Mouse (Mus musculus) intestine, embryonic 14.5 days (tissue): ENCODE measurements around the gene Ndufc1. TPM values are rescaled to one million over a fixed set of nuclear protein-coding genes. Genes with fewer than 3 reads are reported as not detected.

Experiments used
- ATAC-seq: fragments of 200-750 bp; cut with Nextera tagmentation; replicated peaks from 2 replicates; pipeline ENCODE4 v1.8.0; 2017; ENCODE audit warnings: low read depth, moderate number of reproducible peaks, moderate TSS enrichment, moderate library complexity; ENCODE audit not compliant: low FRiP score, low TSS enrichment
- DNase-seq: peaks from one replicate; pipeline ENCODE4 v3.0.0-alpha.2; 2018; ENCODE audit warnings: low spot score
- H3K27ac ChIP-seq: fragments of 300-500 bp; sonication (generic); 2 replicates; pipeline ENCODE4 v1.5.1; 2014; ENCODE audit warnings: low read depth, mild to moderate bottlenecking, control low read depth
- H3K27me3 ChIP-seq: fragments of 300-500 bp; sonication (generic); replicated peaks from 2 replicates; pipeline ENCODE4 v1.6.1; 2014; ENCODE audit warnings: low read length, control low read depth; ENCODE audit not compliant: control insufficient read depth, insufficient read depth
- H3K36me3 ChIP-seq: fragments of 300-500 bp; sonication (generic); 2 replicates; pipeline ENCODE4 v1.6.1; 2014; ENCODE audit warnings: low read length, control low read depth; ENCODE audit not compliant: control insufficient read depth, insufficient read depth
- H3K4me1 ChIP-seq: fragments of 300-500 bp; sonication (generic); replicated peaks from 2 replicates; pipeline ENCODE4 v1.6.1; 2014; ENCODE audit warnings: low read length, control low read depth, mixed read lengths; ENCODE audit not compliant: control insufficient read depth, insufficient read depth
- H3K4me2 ChIP-seq: fragments of 300-500 bp; sonication (generic); 2 replicates; pipeline ENCODE4 v1.6.1; 2014; ENCODE audit warnings: low read length
- H3K4me3 ChIP-seq: fragments of 300-500 bp; sonication (generic); 2 replicates; pipeline ENCODE4 v1.5.1; 2014; ENCODE audit warnings: low read depth, low read length, control low read depth, mixed read lengths
- H3K9ac ChIP-seq: fragments of 300-500 bp; sonication (generic); 2 replicates; pipeline ENCODE4 v1.6.1; 2014; ENCODE audit warnings: mild to moderate bottlenecking, low read length
- H3K9me3 ChIP-seq: fragments of 300-500 bp; sonication (generic); 2 replicates; pipeline ENCODE4 v1.6.1; 2016; ENCODE audit warnings: low read length, control low read depth; ENCODE audit not compliant: control insufficient read depth
- WGBS: fragments of 180-500 bp; shearing (Covaris S2); extraction: QIAGEN DNeasy Blood & Tissue Kit; methylation state at CpG from one replicate; pipeline ENCODE4 v1.1.7; 2014; 5-methylcytosine and 5-hydroxymethylcytosine counted together
- polyA plus RNA-seq: library from polyadenylated mRNA; unstranded; fragments of >200 nt; fragmentation: Nextera tagmentation; extraction: Ambion mirVana; gene quantifications from 2 replicates; pipeline ENCODE4 v1.2.1, GENCODE M21; 2014

Gene Ndufc1
- polyA plus RNA-seq, 1 experiment from 2014 or later = 824 TPM

DNA sequence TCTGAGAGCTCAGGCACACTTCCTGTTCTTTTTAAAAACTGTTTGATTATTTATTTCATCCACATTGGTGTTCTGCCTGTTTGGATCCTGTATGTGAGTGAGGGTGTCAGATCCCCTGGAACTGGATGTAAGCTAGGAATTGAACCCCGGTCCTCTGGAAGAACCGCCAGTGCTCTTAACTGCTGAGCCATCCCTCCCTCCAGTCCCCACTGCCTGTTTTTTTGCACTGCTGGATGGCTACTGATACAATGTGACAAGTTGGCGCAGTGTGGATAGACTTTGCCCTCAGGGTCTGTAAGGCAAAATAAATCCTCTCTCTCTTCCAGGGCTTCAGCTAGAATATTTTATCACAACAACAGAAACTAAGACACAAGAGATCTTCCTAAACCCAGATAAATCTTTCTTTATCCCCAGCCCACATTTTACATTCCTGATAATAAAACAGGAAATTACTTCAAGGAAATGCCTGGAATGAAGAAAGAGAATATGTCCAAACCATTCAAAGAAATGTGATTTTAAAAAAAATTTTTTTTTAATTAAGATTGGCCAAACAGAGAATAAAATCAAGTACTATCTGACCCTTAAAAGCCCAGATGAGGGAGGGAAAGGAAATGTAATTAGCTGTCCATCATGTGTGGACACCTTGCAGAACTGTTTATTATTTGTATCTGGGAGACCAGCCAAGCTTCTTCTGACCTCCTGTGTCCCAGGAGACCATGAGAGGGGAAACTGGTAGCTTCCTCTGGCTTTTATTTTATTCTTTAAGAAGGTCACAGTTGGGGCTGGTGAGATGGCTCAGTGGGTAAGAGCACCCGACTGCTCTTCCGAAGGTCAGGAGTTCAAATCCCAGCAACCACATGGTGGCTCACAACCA is 28.8 kb downstream of the Ndufc1 start:
- DNase-seq (no peak), ATAC-seq (no peak)
- 0 out of 2 replicates have a peak, but pooled peaks cover under 1% of the 10 kb centered on the region for H3K9me3 ChIP-seq
- no peak overlapping the region for H3K9ac ChIP-seq
- 79% methylated on average over 5 of the region's 5 CpGs for WGBS
- no peak overlapping the region for H3K4me3 ChIP-seq
- H3K36me3 ChIP-seq = no peaks in the 10 kb centered on the region
- H3K4me1 ChIP-seq = peaks cover 10% of the 10 kb centered on the region; the same call in 1 of the 2 replicates
- no peaks in the 10 kb centered on the region for H3K27me3 ChIP-seq
- no peak overlapping the region for H3K4me2 ChIP-seq
- no peak overlapping the region for H3K27ac ChIP-seq

DNA sequence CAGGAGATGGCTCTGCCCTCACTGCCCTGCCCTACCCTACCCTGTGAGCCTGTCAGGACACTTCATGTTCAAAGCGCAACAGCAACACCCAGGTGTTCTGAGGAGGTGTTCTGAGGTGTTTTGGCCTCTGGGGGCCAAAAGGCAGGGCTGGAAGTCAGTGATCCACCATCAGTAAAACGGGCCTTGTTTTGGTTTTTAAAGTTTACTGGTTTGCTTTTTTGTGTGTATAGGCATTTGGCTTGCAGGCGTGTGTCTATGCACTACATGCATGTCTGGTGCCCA is 30.2 kb downstream of the Ndufc1 start:
- ATAC-seq (no peak), DNase-seq (no peak)
- peak overlapping the region; percentile 41 for H3K9ac ChIP-seq
- H3K4me3 ChIP-seq = peak overlapping the region; percentile 34; the same call in 1 of the 2 replicates
- 74% methylated on average over 3 of the region's 3 CpGs for WGBS
- peaks cover 10% of the 10 kb centered on the region; the same call in 1 of the 2 replicates for H3K4me1 ChIP-seq
- H3K27ac ChIP-seq = no peak overlapping the region
- H3K27me3 ChIP-seq = no peaks in the 10 kb centered on the region
- peak overlapping the region; percentile 55 for H3K4me2 ChIP-seq
- H3K36me3 ChIP-seq = no peaks in the 10 kb centered on the region
- 0 out of 2 replicates have a peak, but pooled peaks cover 3% of the 10 kb centered on the region for H3K9me3 ChIP-seq

DNA sequence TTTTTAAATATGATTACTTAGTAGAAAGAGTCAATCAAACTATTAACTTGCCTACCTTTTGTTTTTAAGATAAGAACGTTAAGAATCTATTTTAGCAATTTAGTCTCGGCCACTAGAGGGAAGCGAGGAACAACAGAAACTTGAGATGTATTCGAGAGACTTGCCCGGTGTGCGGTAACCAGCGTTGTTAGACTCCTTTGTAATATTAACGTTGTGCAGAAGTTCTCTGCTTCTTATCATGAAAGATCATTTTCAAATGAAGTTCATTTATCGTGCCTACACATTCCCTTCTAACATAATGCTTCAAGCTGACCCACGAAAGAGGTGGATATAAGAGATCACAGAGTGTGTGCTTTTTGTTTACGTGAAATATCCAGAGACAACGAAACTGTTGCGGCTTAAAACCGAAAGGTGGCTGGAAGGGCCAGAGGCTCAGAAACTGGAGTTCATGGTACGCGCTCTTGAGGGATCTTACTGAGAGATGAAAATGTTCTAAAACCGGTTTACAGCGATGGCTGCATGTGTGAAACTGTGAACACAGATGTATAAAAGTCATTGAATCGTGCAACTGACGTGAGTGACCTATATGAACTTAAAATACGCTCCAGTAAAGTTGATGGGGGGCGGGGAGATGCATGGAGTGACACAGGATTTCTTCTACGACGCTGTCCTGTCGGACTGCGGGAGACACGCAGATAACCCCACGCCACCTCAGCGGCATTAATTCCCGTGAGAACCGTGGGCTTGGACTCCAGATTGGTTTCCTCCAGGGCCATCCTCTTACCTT is 30.7 kb downstream of the Ndufc1 start:
- ATAC-seq (peak; percentile 71; the same call in 1 of the 2 replicates), DNase-seq (peak; percentile 60)
- Histone ChIP-seq H3K36me3 (no peaks in the 10 kb centered on the region), H3K9me3 (0 out of 2 replicates have a peak, but pooled peaks cover 3% of the 10 kb centered on the region), H3K4me3 (peak overlapping the region; percentile 34), H3K4me1 (peaks cover 10% of the 10 kb centered on the region; the same call in 1 of the 2 replicates), H3K27ac (peak overlapping the region; percentile 12; the same call in 1 of the 2 replicates), H3K4me2 (peak overlapping the region; percentile 55), H3K9ac (peak overlapping the region; percentile 41), H3K27me3 (no peaks in the 10 kb centered on the region)
- WGBS = 29% methylated on average over 31 of the region's 31 CpGs

DNA sequence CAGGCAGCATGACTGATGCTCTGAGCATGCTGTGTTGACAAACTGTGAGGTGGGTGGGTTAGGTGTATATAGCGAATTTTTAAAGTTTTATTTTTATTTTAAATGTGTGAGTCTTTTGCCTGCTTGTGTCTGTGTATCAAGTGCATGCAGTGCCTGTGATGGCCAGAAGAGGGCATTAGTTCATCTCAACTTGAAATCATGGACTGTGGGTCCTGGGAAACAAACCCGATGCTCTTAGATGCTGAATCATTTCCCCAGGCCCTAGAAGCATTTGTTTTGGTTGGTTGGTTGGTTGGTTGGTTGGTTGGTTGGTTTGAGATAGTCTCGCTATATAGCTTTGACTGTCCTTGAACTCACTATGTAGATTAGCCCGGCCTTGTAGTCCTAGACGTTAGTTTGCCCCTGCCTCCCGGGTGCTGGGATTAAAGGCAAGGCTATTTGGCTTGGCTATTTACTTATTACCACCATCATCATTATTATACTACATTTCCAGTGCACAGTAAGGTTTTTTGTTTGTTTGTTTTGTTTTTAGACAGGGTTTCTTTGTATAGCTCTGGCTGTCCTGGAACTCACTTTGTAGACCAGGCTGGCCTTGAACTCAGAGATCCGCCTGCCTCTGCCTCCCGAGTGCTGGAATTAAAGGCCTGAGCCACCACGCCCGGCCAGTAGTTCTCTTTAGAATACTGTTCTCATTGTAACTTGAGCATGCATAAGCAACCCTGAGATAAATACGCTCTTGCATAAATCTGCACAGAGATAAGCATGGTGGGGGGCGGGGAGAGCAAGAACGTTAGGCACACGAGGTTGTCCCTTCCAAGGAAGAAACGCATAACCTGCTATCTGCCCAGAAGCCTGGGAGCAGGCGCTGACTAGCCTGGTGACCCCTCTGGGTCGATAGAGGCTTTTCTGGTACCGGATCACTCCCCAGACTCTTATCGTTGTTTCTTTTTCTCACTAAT is 33.2 kb downstream of the Ndufc1 start:
- H3K9me3 ChIP-seq = 0 out of 2 replicates have a peak, but pooled peaks cover 3% of the 10 kb centered on the region
- no peak overlapping the region for H3K9ac ChIP-seq
- 84% methylated on average over 19 of the region's 19 CpGs for WGBS
- no peak overlapping the region for H3K4me3 ChIP-seq
- H3K4me2 ChIP-seq = no peak overlapping the region
- no peak for ATAC-seq
- H3K27me3 ChIP-seq = no peaks in the 10 kb centered on the region
- H3K36me3 ChIP-seq = no peaks in the 10 kb centered on the region
- DNase-seq = no peak
- peaks cover 10% of the 10 kb centered on the region; the same call in 1 of the 2 replicates for H3K4me1 ChIP-seq
- no peak overlapping the region for H3K27ac ChIP-seq

DNA sequence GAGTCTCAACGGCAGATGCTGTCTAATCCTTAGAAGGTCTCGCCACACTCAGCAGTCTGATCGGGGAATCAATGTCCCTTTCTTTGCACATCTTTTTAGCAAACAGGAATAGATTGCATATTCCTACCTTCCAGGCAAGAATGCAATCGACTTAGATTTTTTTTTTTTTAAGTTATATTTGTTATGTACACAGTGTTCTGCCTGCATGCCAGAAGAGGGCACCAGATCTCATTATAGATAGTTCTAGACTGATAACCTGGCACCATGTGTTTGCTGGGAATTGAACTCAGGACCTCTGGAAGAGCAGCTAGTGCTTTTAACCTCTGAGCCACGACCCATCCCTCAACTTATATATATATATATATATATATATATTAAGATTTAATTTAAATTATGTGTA is 35.2 kb downstream of the Ndufc1 start:
- peaks cover 5% of the 10 kb centered on the region; the same call in 1 of the 2 replicates for H3K4me1 ChIP-seq
- ATAC-seq (no peak), DNase-seq (no peak)
- no peak overlapping the region for H3K27ac ChIP-seq
- no peak overlapping the region for H3K4me2 ChIP-seq
- H3K36me3 ChIP-seq = no peaks in the 10 kb centered on the region
- 74% methylated on average over 5 of the region's 5 CpGs for WGBS
- H3K9me3 ChIP-seq = 0 out of 2 replicates have a peak, but pooled peaks cover 3% of the 10 kb centered on the region
- no peaks in the 10 kb centered on the region for H3K27me3 ChIP-seq
- H3K4me3 ChIP-seq = no peak overlapping the region
- H3K9ac ChIP-seq = no peak overlapping the region

DNA sequence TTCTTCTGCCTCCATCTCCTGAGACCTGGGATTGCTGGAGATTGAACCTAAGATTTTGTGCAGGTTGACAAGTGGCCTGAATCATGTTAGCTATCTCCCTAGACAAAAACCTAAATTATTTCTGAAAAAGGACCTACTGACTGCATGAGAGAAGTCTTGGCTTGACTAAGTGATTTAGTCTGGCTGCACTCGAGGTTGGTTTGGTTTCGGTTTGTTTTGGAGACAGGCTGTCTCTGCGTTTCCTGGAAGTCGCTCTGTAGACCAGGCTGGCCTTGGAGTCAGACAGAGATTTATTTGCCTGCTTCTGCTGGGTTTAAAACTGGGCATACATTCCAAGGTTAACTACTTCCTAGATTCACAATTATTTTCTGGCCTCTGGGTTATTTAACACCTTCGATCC is 35.9 kb downstream of the Ndufc1 start:
- Histone ChIP-seq H3K4me3 (no peak overlapping the region), H3K9me3 (0 out of 2 replicates have a peak, but pooled peaks cover 3% of the 10 kb centered on the region), H3K4me2 (no peak overlapping the region), H3K9ac (no peak overlapping the region), H3K27me3 (no peaks in the 10 kb centered on the region), H3K4me1 (no peaks in the 10 kb centered on the region), H3K36me3 (no peaks in the 10 kb centered on the region), H3K27ac (no peak overlapping the region)
- 47% methylated on average over 5 of the region's 5 CpGs for WGBS
- ATAC-seq = no peak
- no peak for DNase-seq

DNA sequence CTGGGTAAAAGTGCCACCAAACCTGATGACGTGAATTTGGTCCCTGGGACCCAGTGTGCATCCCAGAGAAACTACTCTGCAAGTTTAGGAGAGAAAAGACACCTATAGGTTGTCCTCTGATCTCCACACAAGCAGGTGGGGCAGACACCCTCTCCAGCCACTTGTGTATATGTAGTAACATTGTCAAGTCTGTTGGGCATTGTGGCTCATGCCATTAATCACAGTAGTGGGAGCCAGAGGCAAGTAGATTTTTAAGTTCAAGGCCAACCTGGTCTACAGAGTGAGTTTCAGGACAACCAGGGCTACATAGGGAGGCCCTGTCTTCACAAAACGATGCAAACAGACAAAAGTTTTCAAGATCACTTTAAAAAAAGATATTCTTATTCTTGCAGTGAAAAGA is 37.0 kb downstream of the Ndufc1 start:
- Histone ChIP-seq H3K27me3 (no peaks in the 10 kb centered on the region), H3K4me2 (no peak overlapping the region), H3K36me3 (no peaks in the 10 kb centered on the region), H3K9ac (no peak overlapping the region), H3K27ac (no peak overlapping the region), H3K4me3 (no peak overlapping the region), H3K9me3 (0 out of 2 replicates have a peak, but pooled peaks cover 3% of the 10 kb centered on the region), H3K4me1 (no peaks in the 10 kb centered on the region)
- 71% methylated on average over 2 of the region's 2 CpGs for WGBS
- ATAC-seq = no peak
- no peak for DNase-seq

DNA sequence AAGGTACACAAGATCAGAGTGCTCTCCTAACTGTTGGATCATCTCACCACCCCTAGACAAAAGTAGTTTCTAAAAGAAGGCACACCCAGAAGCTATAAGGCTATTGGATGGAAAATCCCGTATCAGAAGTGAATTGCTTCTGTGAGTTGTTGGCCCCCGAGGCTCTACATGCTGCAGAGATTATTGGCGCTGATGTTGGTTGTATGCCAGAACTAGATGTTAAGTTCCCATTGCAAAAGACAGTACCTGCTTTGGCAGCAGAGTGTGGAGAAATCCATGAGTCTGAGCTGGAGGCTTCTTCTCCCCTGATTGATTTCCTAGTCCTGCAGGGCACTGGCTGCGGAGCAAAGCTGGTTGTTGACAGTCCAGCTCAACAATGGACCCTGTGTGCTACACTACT is 40.8 kb downstream of the Ndufc1 start:
- H3K4me1 ChIP-seq = 0 out of 2 replicates have a peak, but pooled peaks cover 4% of the 10 kb centered on the region
- WGBS = 79% methylated on average over 4 of the region's 4 CpGs
- H3K4me3 ChIP-seq = no peak overlapping the region
- DNase-seq (no peak), ATAC-seq (no peak)
- 0 out of 2 replicates have a peak, but pooled peaks cover 3% of the 10 kb centered on the region for H3K27me3 ChIP-seq
- no peaks in the 10 kb centered on the region for H3K36me3 ChIP-seq
- no peak overlapping the region for H3K27ac ChIP-seq
- H3K9me3 ChIP-seq = no peaks in the 10 kb centered on the region
- no peak overlapping the region for H3K4me2 ChIP-seq
- no peak overlapping the region for H3K9ac ChIP-seq
